Mouse (Mus musculus): ENCODE measurements around the gene Nsun2. TPM values are rescaled to one million over a fixed set of nuclear protein-coding genes. Genes with fewer than 3 reads are reported as not detected.
"Not testable (repeated sequence)": the region's sequence is repeated elsewhere in the genome, so short reads cannot be mapped to it uniquely, and the experiment has no call there.

The Nsun2 gene
- polyA plus RNA-seq, 1 experiment from 2014 or later = 67.9 TPM

GRCm38 (mm10) chr13:69591338-69591737 lies 57.8 kb downstream of the Nsun2 start:
- Histone ChIP-seq H3K9me3 (replicated peaks; ENCODE audit: control insufficient read depth, low read length, poor library complexity, severe bottlenecking) (no peaks in the 10 kb centered on the region), H3K27ac (ENCODE audit: low read length) (no peak overlapping the region), H3K4me2 (ENCODE audit: low read length) (no peak overlapping the region), H3K4me1 (ENCODE audit: control insufficient read depth, insufficient read depth, low read length) (no peaks in the 10 kb centered on the region), H3K9ac (ENCODE audit: low read depth, low read length) (no peak overlapping the region), H3K4me3 (ENCODE audit: low read depth, low read length) (no peak overlapping the region), H3K27me3 (ENCODE audit: control insufficient read depth, insufficient read depth, low read depth, low read length) (no peaks in the 10 kb centered on the region), H3K36me3 (ENCODE audit: control insufficient read depth, insufficient read depth, low read length) (no peaks in the 10 kb centered on the region)
- ATAC-seq = no peak
- WGBS = 98% methylated on average over 5 of the region's 5 CpGs

GRCm38 (mm10) chr13:69592226-69592625 lies 58.7 kb downstream of the Nsun2 start:
- Histone ChIP-seq H3K4me3 (ENCODE audit: low read depth, low read length) (no peak overlapping the region), H3K36me3 (ENCODE audit: control insufficient read depth, insufficient read depth, low read length) (no peaks in the 10 kb centered on the region), H3K9me3 (replicated peaks; ENCODE audit: control insufficient read depth, low read length, poor library complexity, severe bottlenecking) (no peaks in the 10 kb centered on the region), H3K4me2 (ENCODE audit: low read length) (no peak overlapping the region), H3K4me1 (ENCODE audit: control insufficient read depth, insufficient read depth, low read length) (no peaks in the 10 kb centered on the region), H3K9ac (ENCODE audit: low read depth, low read length) (no peak overlapping the region), H3K27ac (ENCODE audit: low read length) (no peak overlapping the region), H3K27me3 (ENCODE audit: control insufficient read depth, insufficient read depth, low read depth, low read length) (no peaks in the 10 kb centered on the region)
- ATAC-seq = no peak
- WGBS = 84% methylated on average over 8 of the region's 8 CpGs

GRCm38 (mm10) chr13:69593453-69593852 lies 59.9 kb downstream of the Nsun2 start:
- no peaks in the 10 kb centered on the region for H3K4me1 ChIP-seq (ENCODE audit: control insufficient read depth, insufficient read depth, low read length)
- H3K4me2 ChIP-seq (ENCODE audit: low read length) = no peak overlapping the region
- WGBS = 84% methylated on average over 8 of the region's 8 CpGs
- H3K9ac ChIP-seq (ENCODE audit: low read depth, low read length) = no peak overlapping the region
- H3K4me3 ChIP-seq (ENCODE audit: low read depth, low read length) = no peak overlapping the region
- no peak overlapping the region for H3K27ac ChIP-seq (ENCODE audit: low read length)
- no peaks in the 10 kb centered on the region for H3K36me3 ChIP-seq (ENCODE audit: control insufficient read depth, insufficient read depth, low read length)
- H3K9me3 ChIP-seq (replicated peaks; ENCODE audit: control insufficient read depth, low read length, poor library complexity, severe bottlenecking) = no peaks in the 10 kb centered on the region
- no peak for ATAC-seq
- no peaks in the 10 kb centered on the region for H3K27me3 ChIP-seq (ENCODE audit: control insufficient read depth, insufficient read depth, low read depth, low read length)

- H3K4me2 ChIP-seq (ENCODE audit: low read length) = no peak overlapping the region
- H3K27me3 ChIP-seq (ENCODE audit: control insufficient read depth, insufficient read depth, low read depth, low read length) = no peaks in the 10 kb centered on the region
- no peak overlapping the region for H3K9ac ChIP-seq (ENCODE audit: low read depth, low read length)
- WGBS = 90% methylated on average over 7 of the region's 7 CpGs
- H3K36me3 ChIP-seq (ENCODE audit: control insufficient read depth, insufficient read depth, low read length) = no peaks in the 10 kb centered on the region
- H3K4me3 ChIP-seq (ENCODE audit: low read depth, low read length) = no peak overlapping the region
- H3K4me1 ChIP-seq (ENCODE audit: control insufficient read depth, insufficient read depth, low read length) = no peaks in the 10 kb centered on the region
- ATAC-seq = no peak
- no peaks in the 10 kb centered on the region for H3K9me3 ChIP-seq (replicated peaks; ENCODE audit: control insufficient read depth, low read length, poor library complexity, severe bottlenecking)
- no peak overlapping the region for H3K27ac ChIP-seq (ENCODE audit: low read length)
Measured at GRCm38 (mm10) chr13:69594577-69595256, 61.2 kb downstream of the Nsun2 start.

GRCm38 (mm10) chr13:69595911-69596310 lies 62.4 kb downstream of the Nsun2 start:
- no peaks in the 10 kb centered on the region for H3K36me3 ChIP-seq (ENCODE audit: control insufficient read depth, insufficient read depth, low read length)
- no peaks in the 10 kb centered on the region for H3K9me3 ChIP-seq (replicated peaks; ENCODE audit: control insufficient read depth, low read length, poor library complexity, severe bottlenecking)
- 91% methylated on average over 6 of the region's 6 CpGs for WGBS
- H3K4me1 ChIP-seq (ENCODE audit: control insufficient read depth, insufficient read depth, low read length) = no peaks in the 10 kb centered on the region
- no peak for ATAC-seq
- H3K27me3 ChIP-seq (ENCODE audit: control insufficient read depth, insufficient read depth, low read depth, low read length) = no peaks in the 10 kb centered on the region
- no peak overlapping the region for H3K27ac ChIP-seq (ENCODE audit: low read length)
- H3K4me2 ChIP-seq (ENCODE audit: low read length) = no peak overlapping the region
- no peak overlapping the region for H3K4me3 ChIP-seq (ENCODE audit: low read depth, low read length)
- no peak overlapping the region for H3K9ac ChIP-seq (ENCODE audit: low read depth, low read length)

- Histone ChIP-seq H3K4me1 (ENCODE audit: control insufficient read depth, insufficient read depth, low read length) (no peaks in the 10 kb centered on the region), H3K4me2 (ENCODE audit: low read length) (no peak overlapping the region), H3K9ac (ENCODE audit: low read depth, low read length) (no peak overlapping the region), H3K4me3 (ENCODE audit: low read depth, low read length) (no peak overlapping the region), H3K27ac (ENCODE audit: low read length) (no peak overlapping the region), H3K9me3 (replicated peaks; ENCODE audit: control insufficient read depth, low read length, poor library complexity, severe bottlenecking) (no peaks in the 10 kb centered on the region), H3K36me3 (ENCODE audit: control insufficient read depth, insufficient read depth, low read length) (no peaks in the 10 kb centered on the region), H3K27me3 (ENCODE audit: control insufficient read depth, insufficient read depth, low read depth, low read length) (no peaks in the 10 kb centered on the region)
- WGBS = 96% methylated on average over 2 of the region's 2 CpGs
- no peak for ATAC-seq
Measured at GRCm38 (mm10) chr13:69596515-69596914, 63.0 kb downstream of the Nsun2 start.

- H3K27me3 ChIP-seq (ENCODE audit: control insufficient read depth, insufficient read depth, low read depth, low read length) = no peaks in the 10 kb centered on the region
- no peak overlapping the region for H3K9ac ChIP-seq (ENCODE audit: low read depth, low read length)
- H3K4me2 ChIP-seq (ENCODE audit: low read length) = no peak overlapping the region
- H3K27ac ChIP-seq (ENCODE audit: low read length) = no peak overlapping the region
- no peaks in the 10 kb centered on the region for H3K4me1 ChIP-seq (ENCODE audit: control insufficient read depth, insufficient read depth, low read length)
- no peak for ATAC-seq
- 92% methylated on average over 10 of the region's 10 CpGs for WGBS
- H3K36me3 ChIP-seq (ENCODE audit: control insufficient read depth, insufficient read depth, low read length) = no peaks in the 10 kb centered on the region
- no peak overlapping the region for H3K4me3 ChIP-seq (ENCODE audit: low read depth, low read length)
- no peaks in the 10 kb centered on the region for H3K9me3 ChIP-seq (replicated peaks; ENCODE audit: control insufficient read depth, low read length, poor library complexity, severe bottlenecking)
Measured at GRCm38 (mm10) chr13:69598867-69599266, 65.3 kb downstream of the Nsun2 start.

GRCm38 (mm10) chr13:69600863-69601262 lies 67.3 kb downstream of the Nsun2 start:
- H3K27ac ChIP-seq (ENCODE audit: low read length); H3K27me3 ChIP-seq (ENCODE audit: control insufficient read depth, insufficient read depth, low read depth, low read length); H3K9me3 ChIP-seq (replicated peaks; ENCODE audit: control insufficient read depth, low read length, poor library complexity, severe bottlenecking); H3K4me1 ChIP-seq (ENCODE audit: control insufficient read depth, insufficient read depth, low read length); ATAC-seq; H3K4me2 ChIP-seq (ENCODE audit: low read length); H3K36me3 ChIP-seq (ENCODE audit: control insufficient read depth, insufficient read depth, low read length); H3K4me3 ChIP-seq (ENCODE audit: low read depth, low read length); H3K9ac ChIP-seq (ENCODE audit: low read depth, low read length): not testable (repeated sequence)
- 87% methylated on average over 5 of the region's 5 CpGs for WGBS

GRCm38 (mm10) chr13:69601321-69601720 lies 67.8 kb downstream of the Nsun2 start:
- H3K27ac ChIP-seq (ENCODE audit: low read length) = no peak overlapping the region
- H3K9me3 ChIP-seq (replicated peaks; ENCODE audit: control insufficient read depth, low read length, poor library complexity, severe bottlenecking) = no peaks in the 10 kb centered on the region
- H3K36me3 ChIP-seq (ENCODE audit: control insufficient read depth, insufficient read depth, low read length) = no peaks in the 10 kb centered on the region
- 87% methylated on average over 5 of the region's 5 CpGs for WGBS
- no peak overlapping the region for H3K4me3 ChIP-seq (ENCODE audit: low read depth, low read length)
- no peak overlapping the region for H3K9ac ChIP-seq (ENCODE audit: low read depth, low read length)
- H3K27me3 ChIP-seq (ENCODE audit: control insufficient read depth, insufficient read depth, low read depth, low read length) = no peaks in the 10 kb centered on the region
- no peak for ATAC-seq
- no peaks in the 10 kb centered on the region for H3K4me1 ChIP-seq (ENCODE audit: control insufficient read depth, insufficient read depth, low read length)
- no peak overlapping the region for H3K4me2 ChIP-seq (ENCODE audit: low read length)

Measured in midbrain, embryonic 16.5 days (tissue).